Mouse (Mus musculus) testis, adult 2 months (tissue): Measurements from ENCODE around the gene Fam117a.

ENCODE experiments used
- CTCF ChIP-seq: fragments of 200-500 bp; IDR thresholded peaks from 2 replicates; pipeline ENCODE4 v1.5.1; 2012; ENCODE audit warnings: low read depth, mild to moderate bottlenecking, inconsistent platforms, low read length, moderate library complexity; ENCODE audit not compliant: control insufficient read depth, insufficient read depth, insufficient replicate concordance
- POLR2A ChIP-seq: fragments of 200-500 bp; IDR thresholded peaks from 2 replicates; pipeline ENCODE4 v1.6.1; 2012; ENCODE audit warnings: low read depth, mild to moderate bottlenecking, inconsistent platforms, low read length, moderate library complexity; ENCODE audit not compliant: control insufficient read depth

GRCm38 (mm10) chr11:95340259-95340658 is 3.4 kb downstream of the Fam117a start:
- TF ChIP-seq CTCF (no peak), POLR2A (no peak)
